Mouse (Mus musculus) liver (tissue): ENCODE data around the gene Odf4.

Experiments
- DNase-seq: peaks from one replicate; pipeline ENCODE4 v3.0.0-alpha.2; 2020; ENCODE audit warnings: mixed read lengths

Gene Odf4

DNA sequence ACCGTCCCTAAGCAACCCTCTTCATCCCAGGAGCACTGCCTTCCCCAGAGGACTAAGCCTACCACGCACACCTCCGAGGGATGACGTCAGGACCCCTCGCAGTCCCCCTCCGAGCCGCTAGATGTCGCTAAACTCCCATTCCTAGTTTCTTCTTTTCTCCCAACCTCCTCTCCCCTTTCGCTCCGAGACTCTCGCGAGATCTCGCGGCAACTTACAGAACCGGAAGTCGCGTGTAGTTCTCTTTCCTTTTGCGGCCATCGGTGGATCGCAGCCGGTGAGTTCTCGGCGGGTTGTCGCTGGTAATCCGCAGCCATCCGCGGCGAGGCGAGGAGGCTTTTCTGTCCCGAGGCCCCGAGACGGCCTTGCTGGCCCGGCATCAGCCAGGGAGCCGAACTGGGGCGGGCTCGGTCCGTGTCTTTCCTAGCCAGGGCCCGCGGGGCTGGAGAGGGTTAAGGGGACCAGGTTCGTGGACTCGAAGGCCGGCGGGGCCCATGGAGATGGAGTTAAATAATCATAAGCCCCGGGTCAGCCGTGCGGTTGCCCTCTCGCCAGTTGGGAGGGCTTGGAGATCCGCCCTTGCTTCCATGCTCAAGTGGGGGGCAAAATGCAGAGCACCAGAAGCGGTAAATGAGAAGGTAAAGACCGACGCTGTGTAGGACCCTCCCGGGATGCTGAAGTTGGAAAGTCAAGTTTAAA is 25.4 kb downstream of the Odf4 start, which contains the start of gene Rpl26:
Gene Rpl26 (plus strand): TSS at position 233 of the 696 bp plus-strand sequence.
- DNase-seq = peak; percentile 99

DNA sequence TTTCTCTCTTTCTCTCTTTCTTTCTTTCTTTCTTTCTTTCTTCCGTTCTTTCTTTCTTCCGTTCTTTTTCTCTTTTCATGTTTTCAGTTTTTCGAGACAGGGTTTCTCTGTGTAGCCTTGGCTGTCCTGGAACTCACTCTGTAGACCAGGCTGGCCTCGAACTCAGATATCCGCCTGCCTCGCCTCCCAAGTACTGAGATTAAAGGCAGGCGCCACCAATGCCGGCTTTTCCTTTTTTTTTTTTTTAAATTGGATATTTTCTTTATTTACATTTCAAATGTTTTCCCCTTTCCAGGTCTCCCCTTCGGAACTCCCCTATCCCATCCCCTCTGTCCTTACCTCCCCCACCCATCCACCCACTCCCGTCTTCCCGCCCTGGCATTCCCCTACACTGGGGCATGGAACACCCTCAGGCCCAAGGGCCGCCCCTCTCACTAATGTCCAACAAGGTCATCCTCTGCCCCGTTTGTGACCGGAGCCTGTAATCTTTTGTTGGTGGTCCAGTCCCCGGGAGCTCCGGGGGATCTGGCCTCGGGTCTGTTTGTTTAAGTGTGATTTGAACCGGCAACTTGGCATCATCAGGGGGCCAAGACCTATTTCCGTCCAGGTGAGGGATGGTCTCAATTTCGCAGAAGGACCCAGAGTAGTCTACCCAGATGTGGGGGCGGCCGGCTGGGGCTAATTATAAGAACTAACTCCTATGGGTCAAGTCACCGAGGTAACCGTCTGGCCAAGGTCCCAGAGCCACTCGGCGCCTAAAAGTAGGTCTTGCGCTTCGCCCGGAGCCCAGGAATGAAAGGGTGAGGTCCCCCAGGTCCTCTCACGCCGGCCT is 26.1 kb downstream of the Odf4 start:
- no peak for DNase-seq

DNA sequence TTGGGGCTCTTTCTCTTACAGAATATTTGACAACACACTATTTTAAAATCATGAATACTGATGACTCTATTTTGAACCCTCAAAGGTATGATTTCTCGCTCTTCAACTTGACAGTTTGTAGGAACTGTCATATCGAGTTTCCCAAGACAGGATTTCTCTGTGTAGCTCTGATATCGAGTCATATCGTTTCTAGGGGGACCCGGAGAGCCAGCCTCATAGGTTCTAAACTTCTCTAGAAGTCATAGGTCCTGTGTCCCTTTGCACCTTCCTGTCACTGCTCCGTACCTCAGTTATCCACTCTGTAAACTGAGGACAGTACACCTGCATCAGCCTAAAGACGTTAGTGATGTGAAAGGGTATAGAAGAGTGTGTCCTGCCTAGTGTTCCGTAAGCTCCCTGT is 27.1 kb downstream of the Odf4 start:
- DNase-seq = no peak

DNA sequence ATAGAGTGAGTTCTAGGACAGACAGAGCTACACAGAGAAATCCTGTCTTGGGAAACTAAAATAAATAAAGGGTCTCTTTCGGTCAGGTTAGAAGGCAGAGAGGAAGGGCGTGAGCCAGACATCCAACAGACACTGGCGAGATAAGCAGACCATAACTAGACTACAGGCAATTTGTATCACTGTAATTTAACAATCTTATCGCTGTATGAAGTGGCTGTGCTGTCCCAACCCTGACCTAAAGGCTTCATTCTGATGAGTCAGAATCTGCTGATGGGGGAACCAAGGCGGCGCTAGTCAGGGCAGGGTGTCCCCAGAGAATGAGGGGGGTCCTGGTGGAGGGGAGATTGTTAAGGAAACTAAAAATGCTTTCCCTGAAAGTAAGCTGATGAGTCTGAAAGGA is 28.1 kb downstream of the Odf4 start:
- peak; percentile 39 for DNase-seq

DNA sequence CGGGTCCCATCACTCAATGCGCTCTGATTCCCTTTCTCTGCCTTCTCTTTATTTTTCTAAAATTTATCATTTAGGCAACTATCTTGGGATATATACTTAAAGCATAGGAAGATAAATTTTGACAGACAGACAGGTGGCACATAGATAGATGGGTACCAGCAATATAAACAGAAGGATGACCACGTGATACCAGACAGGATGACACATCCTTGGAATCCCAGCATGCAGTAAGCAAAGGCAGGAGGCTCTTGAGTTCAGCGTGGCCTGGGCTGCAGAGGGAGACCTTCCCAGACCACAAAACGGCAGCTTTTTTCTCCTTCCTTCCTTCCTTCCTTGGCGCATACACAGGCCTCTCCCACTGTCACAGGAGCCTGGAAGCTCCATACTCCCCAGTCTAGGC is 29.0 kb downstream of the Odf4 start:
- no peak for DNase-seq

DNA sequence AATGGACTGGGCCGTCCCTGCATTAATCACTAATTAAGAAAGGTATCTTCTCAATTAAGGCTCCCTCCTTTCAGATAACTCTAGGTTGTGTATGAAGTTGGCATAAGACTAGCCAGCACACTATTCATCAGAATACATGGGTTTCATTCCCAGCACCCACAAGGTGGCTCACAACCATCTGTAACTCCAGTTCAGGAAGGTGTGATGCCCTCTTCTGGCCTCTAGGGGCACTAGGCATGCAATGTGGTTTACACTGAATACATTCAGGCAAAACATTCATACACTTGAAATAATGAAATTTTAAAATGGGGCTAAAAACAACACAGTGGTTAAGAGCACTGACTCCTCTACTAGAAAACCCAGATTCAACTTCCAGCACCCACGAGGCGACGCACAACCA is 29.8 kb downstream of the Odf4 start:
- DNase-seq = peak; percentile 53

DNA sequence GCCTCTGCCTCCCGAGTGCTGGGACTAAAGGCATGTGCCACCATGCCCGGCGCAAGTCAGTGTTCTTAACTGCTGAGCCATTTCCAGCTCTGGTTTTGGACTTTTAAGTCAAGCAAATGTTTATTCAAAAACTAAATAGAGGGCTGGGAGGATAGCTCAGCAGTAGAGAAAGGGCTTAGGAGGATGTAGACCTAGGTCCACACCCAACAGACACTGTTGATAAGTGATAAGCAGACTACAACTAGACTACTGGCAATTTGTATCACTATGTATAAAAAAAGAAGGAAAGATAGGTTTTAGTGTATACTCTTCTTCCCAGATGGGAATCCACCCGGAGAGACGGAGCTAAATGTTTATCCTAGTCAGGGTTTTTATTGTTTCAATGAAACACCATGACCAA is 30.6 kb downstream of the Odf4 start:
- no peak for DNase-seq

DNA sequence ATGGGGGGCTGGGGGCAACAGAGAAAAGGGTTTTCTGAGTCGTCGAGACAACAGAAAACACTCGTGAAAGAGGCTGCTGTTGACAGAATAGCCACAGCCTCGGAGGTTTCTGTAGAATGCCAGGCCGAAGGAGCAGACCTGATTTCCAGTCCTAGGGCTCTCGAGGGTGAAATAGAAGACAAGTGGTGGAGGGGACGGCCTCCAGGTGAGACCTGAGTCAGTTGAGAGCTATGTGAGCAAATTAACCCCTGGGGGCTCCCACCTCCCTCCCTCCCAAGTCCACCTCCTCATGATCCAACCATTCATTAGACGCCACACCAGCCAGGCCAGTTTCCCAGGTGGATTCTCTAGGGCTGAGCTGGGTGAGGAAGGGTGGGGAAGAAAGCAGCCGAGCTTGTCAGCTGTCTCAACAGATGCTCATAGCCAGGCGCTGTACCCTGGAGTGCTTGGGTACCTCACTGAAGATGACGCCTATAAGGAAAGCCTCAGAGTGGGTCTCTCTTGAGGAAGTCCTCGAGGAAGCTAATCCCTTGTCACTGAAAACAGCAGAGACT is 32.9 kb downstream of the Odf4 start:
- no peak for DNase-seq

DNA sequence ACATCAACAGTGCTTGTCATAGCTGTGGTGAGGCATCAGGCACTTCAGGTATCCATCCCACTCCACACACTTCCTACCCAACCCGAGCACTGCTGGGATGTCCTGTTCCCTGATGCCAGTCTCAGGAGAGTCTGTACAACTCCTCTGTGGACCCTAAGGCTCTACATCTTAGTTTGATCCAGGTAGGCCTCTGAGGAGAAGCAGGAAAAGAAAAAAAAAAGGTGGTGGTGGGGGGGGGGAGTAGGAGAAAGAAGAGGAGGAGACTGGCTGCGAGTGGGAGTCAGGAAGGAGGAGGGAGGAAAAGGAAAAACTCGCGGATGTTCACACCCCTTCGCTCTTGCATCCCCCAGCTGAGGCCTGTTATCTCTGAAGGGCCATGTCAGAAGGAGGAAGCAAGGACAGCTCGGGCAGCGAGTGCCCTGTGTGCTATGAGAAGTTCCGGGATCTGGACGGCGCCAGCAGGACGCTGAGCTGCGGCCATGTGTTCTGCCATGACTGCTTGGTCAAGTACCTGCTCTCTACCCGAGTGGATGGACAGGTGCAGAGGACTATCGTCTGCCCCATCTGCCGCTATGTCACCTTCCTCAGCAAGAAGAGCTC is 34.5 kb downstream of the Odf4 start:
- peak; percentile 39 for DNase-seq

DNA sequence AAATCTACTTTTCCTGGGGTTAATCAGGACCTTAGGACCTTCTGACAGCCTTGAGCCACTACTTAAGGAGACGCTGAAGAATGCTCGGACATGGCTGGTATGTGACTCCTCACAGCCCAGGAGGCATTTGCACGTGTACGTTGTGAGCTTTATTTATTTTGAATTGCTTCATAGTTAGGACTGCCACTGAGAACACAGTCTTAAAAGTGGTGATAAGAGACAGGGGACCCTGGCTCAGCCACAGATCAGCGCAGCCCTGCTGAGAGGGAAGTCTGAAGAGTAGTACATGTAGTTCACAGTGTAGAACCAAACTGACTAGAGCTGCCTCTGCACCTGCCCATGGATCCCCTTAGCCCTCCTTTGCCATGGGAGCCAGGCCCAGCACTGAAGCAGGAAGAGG is 35.1 kb downstream of the Odf4 start:
- DNase-seq = no peak

DNA sequence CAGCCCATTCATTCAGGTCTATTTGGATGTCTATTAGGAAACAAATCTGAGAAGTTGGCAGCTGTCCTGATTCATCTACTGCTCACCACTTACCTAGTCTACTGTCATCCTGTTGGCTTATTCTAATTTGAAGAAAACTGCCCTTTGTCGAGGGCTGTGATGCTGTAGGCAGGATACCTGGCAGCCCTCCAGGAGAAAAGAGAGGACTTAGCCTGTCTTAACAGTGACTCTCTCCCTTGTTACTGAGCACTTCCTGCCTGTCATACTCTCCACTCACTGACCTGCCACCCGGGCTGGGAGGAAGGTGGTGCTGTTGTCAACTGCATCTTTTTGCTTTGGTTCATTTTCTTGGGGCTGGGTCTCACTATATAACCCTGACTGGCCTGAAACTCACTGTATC is 36.3 kb downstream of the Odf4 start:
- DNase-seq = no peak

DNA sequence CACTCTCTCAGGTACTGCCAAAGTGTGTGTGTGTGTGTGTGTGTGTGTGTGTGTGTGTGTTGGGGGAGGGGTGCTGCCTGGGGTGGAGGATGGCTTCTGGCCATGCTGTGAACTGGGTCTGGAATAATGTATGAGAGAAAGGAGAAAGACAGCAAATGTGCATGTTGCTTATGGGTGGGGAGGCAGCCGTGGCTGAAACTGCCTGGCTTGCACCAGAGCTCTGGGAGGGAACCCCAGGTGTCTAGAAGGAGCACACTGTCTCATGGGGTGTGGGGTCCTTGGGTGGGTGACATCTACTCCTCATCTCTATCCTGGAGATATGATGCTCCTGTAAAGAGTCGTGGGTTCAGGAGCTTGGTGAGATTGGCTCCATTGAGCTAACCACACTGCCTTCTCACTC is 38.2 kb downstream of the Odf4 start:
- DNase-seq = no peak

DNA sequence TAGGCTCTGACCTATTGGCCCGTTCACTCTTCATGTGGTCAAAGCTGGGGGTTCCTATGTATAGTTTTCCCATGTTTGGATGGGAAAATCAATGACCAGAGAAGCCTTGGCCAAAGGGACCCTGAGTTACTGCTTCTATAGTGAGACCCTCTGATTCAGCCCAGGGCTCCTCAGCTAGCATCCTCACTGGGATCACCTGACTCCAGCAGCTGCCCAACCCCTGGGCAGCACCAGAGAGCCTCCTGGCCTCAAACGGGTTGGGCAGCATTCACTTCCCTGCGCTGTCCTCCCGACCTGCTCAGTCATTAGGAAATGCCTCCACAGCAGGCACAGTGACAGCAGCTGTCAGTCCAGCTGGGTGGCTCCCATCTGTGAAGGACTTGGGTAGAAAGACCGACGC is 38.6 kb downstream of the Odf4 start, which contains the start of gene Rnf222:
Gene Rnf222 (plus strand): TSS at position 301 of the 400 bp plus-strand sequence.
- DNase-seq = no peak

DNA sequence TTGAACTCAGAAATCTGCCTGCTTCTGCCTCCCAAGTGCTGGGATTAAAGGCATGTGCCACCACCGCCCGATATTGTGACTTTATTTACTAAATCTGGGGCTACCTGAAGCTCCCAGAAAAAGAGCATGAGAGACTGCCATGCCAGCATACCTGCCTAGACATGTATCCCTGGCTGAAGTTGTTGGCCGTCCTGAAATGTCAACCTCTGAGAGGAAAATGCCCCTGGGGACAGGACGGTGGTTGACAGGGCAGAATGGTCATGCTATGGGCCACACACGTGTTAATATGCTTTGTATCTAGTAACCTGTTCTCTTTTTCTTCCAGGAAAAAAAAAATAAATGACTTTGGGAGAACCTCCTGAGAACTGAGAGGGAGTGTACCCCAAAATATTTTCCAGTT is 40.8 kb downstream of the Odf4 start:
- DNase-seq = no peak

DNA sequence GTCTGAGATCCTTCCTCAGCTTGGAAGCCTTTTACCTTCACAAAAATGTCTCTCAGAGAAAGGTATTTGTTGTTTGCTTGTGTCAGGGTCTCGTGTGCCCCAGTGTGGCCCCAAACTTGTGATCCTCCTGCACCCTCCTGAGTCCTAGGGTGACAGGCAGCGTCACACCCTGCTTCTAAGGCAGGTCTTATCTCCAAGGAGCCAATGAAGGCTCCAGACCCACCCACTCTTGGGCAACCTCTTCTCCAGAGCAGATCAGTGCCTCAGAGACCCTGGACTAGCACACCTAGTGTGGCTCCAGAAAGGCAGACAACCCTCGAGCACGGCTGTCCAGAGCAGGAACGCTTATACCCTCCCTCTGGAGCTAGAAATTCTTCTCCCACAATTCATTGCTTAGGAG is 42.5 kb downstream of the Odf4 start:
- DNase-seq = peak; percentile 85

DNA sequence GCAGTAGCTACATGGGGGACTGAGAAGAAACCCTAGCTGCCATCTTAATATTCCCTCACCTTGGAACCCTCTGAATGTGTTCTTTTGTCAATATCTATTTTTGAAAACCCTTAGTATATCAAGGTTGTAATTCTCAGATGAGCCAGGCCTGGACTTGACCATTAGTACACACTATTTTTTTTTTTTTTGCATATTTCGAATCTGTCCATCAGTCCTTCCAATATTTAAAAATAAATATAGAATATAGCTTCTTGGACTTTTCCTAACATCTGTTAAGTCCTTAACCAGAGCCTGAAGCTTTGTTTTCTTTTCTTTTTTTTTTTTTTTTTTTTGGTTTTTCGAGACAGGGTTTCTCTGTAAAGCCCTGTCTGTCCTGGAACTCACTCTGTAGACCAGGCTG is 43.0 kb downstream of the Odf4 start:
- no peak for DNase-seq

DNA sequence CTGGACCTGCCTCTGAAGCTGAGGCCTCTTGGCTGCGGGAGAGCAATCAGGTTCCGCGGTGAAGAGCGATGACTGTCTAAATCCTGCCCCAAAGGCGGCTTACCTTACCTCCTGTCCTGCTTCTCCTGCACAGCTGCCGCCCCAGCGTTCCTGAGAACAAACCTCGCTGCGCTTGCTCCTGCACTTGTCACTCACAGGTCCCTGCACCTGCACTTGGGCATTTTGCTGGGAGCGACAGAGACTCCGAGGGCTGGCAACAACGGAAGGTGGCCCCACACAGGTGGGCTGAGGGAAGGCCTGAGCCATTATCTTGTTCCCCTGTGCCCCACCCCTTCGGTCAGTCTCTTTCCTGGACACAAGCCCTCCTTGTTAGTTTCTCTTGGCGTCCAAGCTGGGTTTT is 44.8 kb downstream of the Odf4 start:
- DNase-seq = no peak

DNA sequence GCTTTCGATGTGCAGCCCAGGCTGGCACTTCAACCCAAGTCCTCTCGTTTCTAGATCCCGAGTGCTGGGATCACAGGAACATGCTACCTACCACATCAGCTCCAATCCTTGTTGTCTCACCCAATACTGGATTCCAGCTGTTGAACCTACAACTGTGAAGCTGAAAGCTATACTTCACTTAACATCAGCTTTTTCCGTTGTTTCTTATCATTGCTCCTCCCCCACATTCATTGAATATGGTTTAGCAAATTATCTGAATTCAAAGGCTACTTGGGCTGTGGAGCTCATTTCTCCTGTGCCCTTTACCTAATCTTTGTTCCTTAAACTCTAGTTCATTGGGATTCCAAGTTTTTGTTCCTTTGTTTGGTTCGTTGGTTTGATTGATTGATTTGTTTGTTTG is 48.1 kb downstream of the Odf4 start:
- DNase-seq = no peak

DNA sequence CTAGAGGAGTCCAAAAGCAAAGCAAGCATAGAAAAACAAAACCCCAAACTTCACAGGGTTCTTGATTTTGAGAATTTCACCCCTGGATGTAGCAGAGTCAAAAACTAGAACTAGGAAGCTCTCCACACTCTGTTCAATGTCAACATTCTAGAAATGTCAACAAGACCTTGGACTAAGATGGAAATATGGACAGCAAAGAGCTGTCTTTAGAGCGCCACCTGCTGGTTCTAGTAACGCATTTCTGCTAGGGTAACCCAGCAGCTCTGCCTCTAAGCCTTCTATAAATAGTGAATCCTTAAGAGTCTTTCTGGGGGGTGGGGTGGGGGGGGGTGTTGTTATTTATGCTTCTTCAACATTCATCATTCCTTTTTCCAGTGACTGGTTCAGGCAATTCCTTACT is 52.0 kb downstream of the Odf4 start:
- peak; percentile 76 for DNase-seq
